Mouse (Mus musculus) neural tube, embryonic 10.5 days (tissue): Measurements from ENCODE around the gene Ddc.

Source experiments
- DNase-seq: peaks from one replicate; pipeline ENCODE4 v3.0.0-alpha.2; 2017; ENCODE audit warnings: low spot score; ENCODE audit errors: extremely low spot score

Gene Ddc

DNA sequence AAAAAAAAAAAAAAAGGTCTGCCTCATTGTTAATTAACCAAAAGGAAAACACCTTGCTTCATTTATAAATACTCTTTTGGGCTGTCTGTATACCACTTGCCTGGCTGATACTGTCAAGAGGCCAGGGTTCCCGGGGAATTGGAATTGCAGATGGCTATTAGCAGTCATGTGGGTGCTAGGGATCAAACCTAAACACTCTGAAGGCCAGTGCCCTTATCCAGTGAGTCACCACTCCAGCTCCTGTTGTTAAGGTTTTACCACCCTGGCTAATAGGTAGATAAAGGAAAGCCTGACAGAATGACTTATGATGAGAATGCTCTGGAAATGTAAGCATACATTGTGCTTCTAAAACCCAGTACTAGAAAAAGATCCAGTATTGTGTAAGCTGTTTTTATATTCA is 103.3 kb downstream of the Ddc start:
- no peak for DNase-seq

DNA sequence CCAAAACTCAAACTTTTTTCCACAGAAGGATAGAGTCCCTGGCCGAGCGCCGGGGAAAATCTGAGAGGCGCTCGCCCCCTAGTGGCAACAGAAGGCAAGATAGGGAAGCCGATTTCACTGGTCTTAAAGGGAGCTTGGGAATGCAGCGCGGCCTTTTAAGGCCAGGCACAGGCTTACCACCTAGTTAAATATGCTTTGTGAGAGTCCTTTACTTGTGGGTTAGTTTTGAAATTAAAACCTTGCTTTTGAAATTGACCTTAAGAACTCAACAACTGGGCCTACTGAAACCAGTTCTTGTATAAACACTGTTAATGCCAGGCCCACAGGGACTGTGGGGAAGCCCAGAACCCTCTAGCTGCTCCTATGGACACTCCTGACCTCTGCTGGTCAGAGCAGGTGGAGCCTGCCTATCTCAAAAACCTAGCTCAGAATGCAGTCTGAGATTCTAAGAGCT is 109.4 kb downstream of the Ddc start:
- peak; percentile 85 for DNase-seq

DNA sequence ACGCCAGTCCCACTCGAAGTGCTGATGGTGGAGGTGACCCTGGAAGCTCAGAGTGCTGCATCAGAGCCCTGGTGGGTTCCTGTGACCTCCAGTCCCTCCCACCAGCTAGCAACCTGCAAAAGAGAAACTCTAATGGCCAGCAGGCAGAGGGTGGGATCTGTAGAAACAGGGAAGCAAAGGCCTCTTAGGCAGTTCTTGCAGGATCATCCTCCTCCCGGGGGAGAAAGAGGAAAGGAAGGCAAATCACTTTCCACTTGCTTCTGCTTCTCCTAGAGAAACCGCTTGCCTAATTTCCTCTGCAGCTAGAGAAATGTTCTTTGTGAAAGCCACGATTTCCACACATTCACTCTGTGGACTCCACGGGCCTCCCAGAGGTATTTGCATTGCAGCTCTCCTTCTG is 112.5 kb downstream of the Ddc start:
- no peak for DNase-seq

DNA sequence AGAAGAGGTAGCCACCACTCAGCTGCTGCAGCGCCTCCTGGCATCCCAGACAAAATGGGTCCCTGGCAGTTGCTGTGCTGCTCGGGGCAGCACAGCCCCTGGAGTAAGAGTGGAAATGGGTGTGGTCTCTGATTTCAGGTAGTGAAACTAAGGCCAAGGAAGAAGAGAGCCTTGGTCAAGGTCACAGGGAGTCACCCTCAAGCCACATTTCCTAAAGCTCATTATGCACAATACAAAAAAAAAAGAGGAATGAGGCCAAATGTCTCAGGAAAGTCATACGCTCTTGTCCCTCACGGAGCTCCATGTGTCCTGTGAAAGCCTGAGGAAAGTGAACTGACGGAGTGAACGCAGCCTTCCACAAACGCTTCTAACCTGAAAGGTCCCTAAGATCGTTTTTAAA is 116.2 kb downstream of the Ddc start:
- DNase-seq: no peak

DNA sequence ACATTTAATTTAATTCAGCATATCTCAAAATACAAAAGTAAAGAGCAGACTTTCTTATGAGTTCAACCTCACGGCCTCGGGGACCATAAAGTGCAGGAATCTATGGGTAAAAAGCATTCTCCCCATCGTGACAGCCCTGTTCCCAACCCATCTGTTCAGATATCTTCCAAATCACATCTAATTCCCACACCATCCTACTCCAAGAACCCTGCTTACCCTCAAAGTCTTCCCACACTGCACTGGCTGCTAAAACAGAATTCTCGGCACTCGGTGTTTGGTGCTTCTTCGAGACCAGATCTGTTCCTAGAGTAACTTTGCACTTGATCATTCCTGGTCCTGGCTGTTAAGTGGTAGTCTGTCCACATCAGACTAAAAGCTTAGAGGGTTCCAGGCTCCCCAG is 119.6 kb downstream of the Ddc start:
- DNase-seq: no peak

DNA sequence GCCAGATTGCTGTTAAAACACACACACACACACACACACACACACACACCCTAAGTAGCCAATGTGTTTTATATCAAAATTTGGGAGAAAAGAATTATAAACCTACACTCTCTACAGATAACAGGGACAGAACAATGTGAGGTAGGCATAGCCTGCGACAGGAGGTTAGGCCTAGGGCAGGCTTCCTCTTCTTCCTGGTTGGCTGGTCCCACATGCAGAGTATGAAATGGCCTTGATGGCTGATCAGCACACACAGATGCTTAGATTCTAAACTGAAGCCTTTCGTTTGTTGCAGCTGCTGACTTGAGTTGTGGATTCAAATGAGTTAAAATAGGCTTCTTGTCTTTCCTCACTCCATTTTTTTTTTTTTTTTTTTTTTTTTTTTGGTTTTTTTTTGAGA is 120.1 kb downstream of the Ddc start:
- DNase-seq: no peak

DNA sequence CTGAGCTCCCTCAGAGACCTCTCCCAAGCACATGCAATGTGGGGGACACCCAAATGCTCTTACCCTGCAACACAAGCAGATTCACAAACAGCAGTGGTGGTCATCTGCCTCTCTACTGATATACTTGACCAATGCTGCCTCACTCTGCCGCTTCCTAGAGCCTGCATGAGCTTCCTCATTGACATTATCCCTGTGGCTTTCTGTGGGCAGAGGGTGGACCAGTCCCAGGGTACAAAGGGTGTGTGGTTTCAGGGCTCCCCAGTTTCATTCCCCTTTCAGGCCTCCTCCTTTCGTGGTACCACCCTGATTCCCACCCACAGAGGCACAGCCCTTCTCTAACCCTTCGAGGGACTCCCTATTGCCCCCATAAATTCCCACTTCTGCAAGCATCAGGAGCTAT is 120.7 kb downstream of the Ddc start:
- no peak for DNase-seq

DNA sequence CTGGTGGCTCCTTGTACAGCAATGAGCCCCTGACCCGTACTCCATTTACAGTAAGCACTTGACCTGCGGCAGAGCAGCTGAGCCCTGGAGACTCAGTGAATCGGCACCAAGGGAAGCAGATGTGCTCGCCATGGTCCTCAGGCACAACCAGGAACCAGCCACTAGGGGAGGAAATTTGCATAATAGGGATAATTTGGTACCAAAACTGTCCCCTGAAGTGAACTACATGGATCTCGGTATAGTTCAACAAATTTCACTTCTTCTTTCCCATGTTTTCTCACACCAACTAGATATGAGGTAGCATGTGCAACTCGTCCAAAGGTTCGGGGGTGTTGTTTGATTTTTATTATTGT is 121.1 kb downstream of the Ddc start:
- DNase-seq: no peak

DNA sequence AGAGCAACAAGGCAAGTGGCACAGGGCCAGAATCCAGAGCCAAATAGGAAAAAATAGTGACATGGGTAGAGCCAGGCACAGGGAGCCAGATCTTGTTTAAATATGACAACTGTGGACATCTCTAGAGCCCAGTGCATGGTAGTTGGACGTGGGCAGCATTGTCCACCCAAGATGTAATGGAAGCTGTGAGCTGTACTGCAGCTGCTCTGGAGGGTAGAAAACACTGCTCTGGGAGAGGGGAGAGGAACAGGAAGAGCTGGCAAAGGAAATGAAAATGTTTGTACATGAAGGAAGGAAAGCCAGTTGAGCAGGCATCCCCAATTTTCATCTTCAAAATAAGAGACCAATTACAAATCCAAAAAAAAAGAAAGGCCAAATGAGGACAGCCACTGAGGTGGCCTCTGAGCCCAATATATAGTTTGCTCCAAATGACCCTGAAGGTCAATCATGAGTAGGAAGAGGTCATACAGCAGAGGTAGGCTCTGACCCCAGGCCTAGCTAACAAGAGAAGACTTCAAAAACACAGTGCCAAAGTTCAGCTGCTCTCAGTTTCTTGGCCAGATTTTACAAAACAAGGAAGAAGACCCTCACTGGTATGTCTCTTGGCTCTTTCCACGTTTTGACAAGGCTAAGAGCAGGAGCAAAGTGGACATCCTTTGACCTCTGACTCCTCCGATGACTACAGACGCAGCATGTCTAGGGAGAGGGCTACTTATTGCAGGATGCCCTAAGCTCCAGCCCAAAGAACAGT is 121.7 kb downstream of the Ddc start:
- no peak for DNase-seq

DNA sequence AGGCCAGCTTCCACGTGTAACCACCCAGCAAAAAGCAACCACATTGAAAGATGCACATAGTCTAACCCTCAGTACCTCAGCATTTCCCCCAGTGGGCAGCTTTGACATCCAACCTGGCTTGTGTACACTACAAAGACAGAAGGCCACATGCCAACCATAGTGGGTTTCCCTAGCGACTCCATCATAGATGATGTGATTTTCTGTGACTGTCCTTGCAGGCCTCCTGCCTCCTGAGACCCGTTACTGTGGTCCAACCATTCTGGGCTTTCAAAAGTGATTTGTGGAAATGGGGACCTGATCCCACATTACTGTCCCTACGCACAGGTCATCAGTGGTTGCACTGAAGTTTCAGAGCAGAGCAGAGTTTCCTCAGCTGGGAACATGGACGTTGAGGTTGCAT is 123.1 kb downstream of the Ddc start:
- no peak for DNase-seq

DNA sequence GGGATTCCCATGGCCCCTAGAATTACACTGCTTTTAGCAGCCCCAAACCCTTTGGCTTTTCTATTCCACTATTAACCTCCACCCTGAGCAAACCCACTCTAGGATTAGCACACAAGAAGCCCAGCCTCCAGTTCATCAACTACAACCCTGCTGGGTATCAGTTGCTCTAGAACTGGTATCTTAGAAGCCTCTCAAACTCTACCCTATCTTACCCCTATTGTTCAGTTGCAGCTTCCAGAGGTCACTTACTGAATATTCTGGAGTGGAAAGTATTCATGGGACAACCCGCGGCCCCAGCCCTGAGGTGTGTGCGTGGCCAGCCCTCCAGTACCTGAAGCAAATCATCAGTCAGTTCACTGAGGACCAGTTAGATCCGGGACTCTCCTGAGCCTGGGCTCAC is 123.6 kb downstream of the Ddc start:
- no peak for DNase-seq

DNA sequence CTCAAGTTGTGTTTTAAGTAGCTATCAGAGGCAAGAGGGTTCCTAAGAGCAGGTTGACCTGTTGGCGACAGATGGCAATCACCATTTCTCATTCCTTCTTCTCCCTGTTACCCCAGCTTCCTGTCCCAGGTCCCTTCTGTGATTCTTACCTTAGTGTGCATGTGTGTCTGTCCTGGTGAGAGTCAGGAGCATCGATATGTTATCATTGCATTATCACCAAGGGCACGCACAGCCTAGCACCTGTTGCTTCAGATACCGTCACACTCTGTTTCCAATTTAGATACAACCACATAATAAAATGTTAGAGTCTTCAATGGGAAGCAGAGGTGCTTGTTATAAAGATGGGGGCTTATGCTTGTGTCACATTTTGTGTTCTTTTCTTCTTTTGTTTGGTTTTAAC is 125.7 kb downstream of the Ddc start:
- DNase-seq: no peak

DNA sequence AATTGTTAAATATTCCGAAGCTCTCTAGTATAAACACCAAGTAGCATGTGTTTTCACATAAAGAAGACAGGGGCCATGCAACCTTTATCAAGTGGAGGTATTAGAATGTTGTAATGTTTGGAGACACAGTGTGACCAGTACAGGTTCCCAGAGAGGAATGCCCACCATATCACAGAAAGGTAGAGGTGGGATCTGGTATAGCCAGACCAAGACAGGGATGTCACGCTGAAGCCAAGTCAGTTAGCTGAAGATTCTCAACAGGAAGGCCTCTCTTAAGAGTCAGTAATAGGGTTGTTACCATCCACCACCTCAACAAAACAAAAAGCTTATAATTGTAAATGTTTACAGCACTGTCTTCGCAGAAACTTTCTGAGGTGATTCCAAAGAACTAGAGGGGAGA is 127.3 kb downstream of the Ddc start:
- no peak for DNase-seq

DNA sequence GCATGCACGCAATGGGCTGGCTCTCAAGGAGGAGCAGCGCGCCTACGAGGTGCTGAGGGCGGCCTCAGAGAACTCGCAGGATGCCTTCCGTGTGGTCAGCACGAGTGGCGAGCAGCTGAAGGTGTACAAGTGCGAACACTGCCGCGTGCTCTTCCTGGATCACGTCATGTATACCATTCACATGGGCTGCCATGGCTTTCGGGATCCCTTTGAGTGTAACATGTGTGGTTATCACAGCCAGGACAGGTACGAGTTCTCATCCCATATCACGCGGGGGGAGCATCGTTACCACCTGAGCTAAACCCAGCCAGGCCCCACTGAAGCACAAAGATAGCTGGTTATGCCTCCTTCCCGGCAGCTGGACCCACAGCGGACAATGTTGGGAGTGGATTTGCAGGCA is 128.7 kb downstream of the Ddc start:
- no peak for DNase-seq

DNA sequence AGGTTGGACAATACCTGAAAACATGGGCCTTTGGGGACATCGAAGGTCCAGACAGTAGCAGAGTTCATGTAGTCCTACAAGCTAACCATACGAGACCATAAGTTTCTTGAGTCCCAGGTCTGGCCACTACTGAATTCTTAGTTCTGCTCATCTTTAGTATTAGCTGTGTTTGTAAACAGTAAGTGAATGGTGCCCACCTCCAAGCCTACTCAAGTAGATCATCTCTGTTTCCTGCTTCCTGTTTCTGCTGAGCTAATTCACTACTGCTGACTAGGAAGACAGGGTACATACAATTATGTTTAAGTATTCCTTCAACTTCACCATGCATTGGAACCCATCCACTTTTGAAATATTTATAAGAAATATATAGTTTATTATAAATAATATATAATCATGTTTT is 129.9 kb downstream of the Ddc start:
- no peak for DNase-seq

DNA sequence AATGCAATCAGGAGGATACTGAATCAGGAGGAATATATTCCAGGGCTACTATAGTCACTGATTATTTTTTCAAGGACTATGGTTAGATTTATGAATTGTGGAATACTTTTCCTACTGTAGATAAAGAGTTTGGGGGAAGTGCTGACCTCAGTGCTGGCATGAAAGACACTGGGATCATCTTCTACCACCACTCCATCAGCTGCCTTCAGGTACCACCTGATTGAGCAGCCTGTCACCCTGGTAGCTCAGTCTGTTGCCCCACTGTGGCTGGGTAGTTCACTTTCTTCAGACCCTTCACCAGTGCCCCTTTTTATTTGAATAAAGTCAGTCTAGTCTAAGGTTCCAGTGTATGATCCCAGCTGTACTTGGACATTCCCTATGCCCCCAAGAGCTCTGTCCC is 131.2 kb downstream of the Ddc start:
- DNase-seq: no peak

DNA sequence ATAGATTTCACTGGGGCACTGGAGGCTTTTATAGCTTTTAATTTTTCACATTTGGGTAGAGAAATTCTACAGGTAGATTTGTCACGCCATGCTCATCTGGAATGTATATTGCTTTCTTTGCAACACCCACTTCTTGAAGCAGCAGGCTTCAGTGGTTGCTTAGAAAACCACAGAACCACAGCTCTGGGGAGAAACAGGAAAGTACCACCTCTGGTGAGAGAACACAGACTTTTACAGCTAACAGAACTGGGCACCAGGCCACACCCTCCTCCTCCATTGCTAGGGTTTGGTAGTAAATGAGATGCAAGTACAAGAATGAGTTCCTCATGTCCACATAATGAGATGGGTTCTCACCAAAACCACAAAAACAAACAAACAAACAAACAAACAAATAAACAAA is 131.8 kb downstream of the Ddc start:
- DNase-seq: no peak

DNA sequence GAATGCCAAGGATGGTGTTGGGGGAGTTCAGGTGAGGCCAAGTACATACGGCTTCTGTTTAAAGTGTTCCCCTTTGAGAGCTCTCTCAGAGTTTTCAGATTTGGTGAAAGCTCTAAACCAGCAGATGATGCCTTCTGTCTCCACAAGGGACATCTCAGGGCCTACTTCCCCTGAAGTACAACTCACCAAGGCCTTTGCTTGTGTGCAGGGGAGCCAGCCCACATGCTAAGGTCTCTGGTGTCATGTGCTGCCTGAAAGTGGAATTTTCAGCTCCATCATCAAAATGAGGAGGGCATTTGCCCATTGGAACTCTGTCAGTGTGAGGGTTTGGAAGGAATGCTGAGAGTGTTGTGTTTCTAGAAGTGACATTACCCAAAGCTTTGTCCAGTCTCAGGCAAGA is 132.5 kb downstream of the Ddc start:
- DNase-seq: no peak
